8 mouse cellular contexts compared by ENCODE assay signal in the genomic region with DNA sequence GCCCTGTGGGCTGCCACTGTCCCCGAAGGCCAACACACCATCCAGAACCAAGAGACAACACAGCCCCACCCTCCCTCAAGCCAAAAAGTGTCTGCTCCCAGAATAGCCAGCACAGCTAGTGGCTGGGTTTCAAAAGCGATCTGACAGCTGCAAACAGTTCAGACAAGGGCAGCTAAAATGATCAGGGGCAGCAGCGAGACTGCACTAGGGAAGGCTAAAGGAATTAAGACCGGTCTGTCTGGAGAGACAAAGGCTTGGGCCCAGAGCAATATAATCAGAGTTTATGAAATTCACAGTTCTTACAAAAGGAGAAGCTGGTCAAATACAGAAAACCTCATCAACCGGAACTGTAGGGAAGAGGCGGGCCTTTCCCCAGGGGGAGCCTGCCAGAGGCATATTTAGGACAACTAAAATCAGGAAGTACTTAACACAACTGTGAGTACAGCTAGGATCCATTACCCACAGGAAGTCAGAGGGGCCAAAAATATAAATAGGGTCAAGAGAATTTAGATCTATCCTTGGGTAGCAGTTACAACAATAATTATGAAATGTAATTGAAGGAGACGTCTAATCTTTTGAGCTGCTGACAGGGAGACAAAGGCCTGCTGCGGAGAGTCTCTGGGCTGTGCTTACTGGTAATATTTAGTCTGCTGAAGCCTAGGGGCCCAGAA. TPM values are rescaled to one million over a fixed set of nuclear protein-coding genes. Genes with fewer than 3 reads are reported as not detected.
DNase-seq lines count a peak whose midpoint lies in the region; ATAC-seq lines count a peak whose summit lies in the region.

No protein-coding gene starts in this region.

- peaks cover 36% of the 10 kb centered on the region for H3K4me1 ChIP-seq in forebrain, embryonic 10.5 days

- peak; percentile 82 for ATAC-seq in megakaryocyte, adult 5-6 weeks (ENCODE audit: poor library complexity, severe bottlenecking)
- ATAC-seq in cerebellum, adult (ENCODE audit: insufficient number of reproducible peaks, low FRiP score, low TSS enrichment) = no peak

- H3K27ac ChIP-seq in forebrain, embryonic 10.5 days = peak overlapping the region; percentile 78

- intact Hi-C loops in heart, postnatal 10 days (cut with DNase I) = no loop called here

- peak; percentile 25 to 28 for DNase-seq in layer of hippocampus, postnatal 14 days (ENCODE audit: low spot score in 2 of 2)
- DNase-seq in layer of hippocampus, postnatal 36 days = no peak
- DNase-seq in forebrain, embryonic 10.5 days (ENCODE audit: extremely low spot score, low spot score) = no peak
- peak; percentile 91 to 92 for DNase-seq in heart, postnatal 10 days
- DNase-seq in kidney, postnatal 25 days = peak; percentile 38 to 69
- DNase-seq in frontal cortex, postnatal 36 days (ENCODE audit: low spot score in 2 of 2) = no peak

- peaks cover 6% of the 10 kb centered on the region; the same call in 1 of the 2 replicates for H3K9me3 ChIP-seq in forebrain, embryonic 10.5 days

- 56% methylated on average over 8 of the region's 8 CpGs for WGBS in forebrain, embryonic 10.5 days

- peaks cover 39% of the 10 kb centered on the region for H3K27me3 ChIP-seq in forebrain, embryonic 10.5 days (ENCODE audit: poor library complexity, severe bottlenecking)

- H3K36me3 ChIP-seq in forebrain, embryonic 10.5 days (replicated peaks) = peaks cover 5% of the 10 kb centered on the region; the same call in 1 of the 2 replicates

- no peak overlapping the region for H3K4me3 ChIP-seq in forebrain, embryonic 10.5 days

RNA-seq across cellular contexts. Expression of a gene that starts 12.9 kb away (rescaled TPM):
- not detected for total RNA-seq in layer of hippocampus, postnatal 14 days (2021)
- not detected for total RNA-seq in layer of hippocampus, postnatal 36 days (2021)
- polyA plus RNA-seq in forebrain, embryonic 10.5 days (2016; fragmentation: Nextera tagmentation; extraction: Ambion mirVana) = not detected in 2 replicates
- total RNA-seq in heart, postnatal 10 days (2021) = not detected
- not detected in 2 replicates for total RNA-seq in megakaryocyte, adult 5-6 weeks (2015)
- not detected in 2 replicates for total RNA-seq in megakaryocyte, adult 5-6 weeks (2017)

RNA-seq across cellular contexts. Expression of a gene that starts 30.0 kb away (rescaled TPM):
- 10 to 100 TPM; 82.3 to 86.7 TPM for total RNA-seq in layer of hippocampus, postnatal 14 days (2021)
- total RNA-seq in layer of hippocampus, postnatal 36 days (2021) = 10 to 100 TPM; 68.8 to 70.0 TPM
- polyA plus RNA-seq in forebrain, embryonic 10.5 days (2016; fragmentation: Nextera tagmentation; extraction: Ambion mirVana) = 1.6 and 2.1 TPM in 2 replicates
- total RNA-seq in heart, postnatal 10 days (2021) = 1 to 10 TPM; 3.4 to 3.7 TPM
- 43.1 and 50.5 TPM in 2 replicates for total RNA-seq in megakaryocyte, adult 5-6 weeks (2015)
- 47.0 and 55.6 TPM in 2 replicates for total RNA-seq in megakaryocyte, adult 5-6 weeks (2017)

RNA-seq across cellular contexts. Expression of a gene that starts 59.1 kb away (rescaled TPM):
- total RNA-seq in layer of hippocampus, postnatal 14 days (2021) = 10 to 100 TPM; 80.0 to 84.3 TPM
- total RNA-seq in layer of hippocampus, postnatal 36 days (2021) = 10 to 100 TPM; 70.5 to 75.0 TPM
- polyA plus RNA-seq in forebrain, embryonic 10.5 days (2016; fragmentation: Nextera tagmentation; extraction: Ambion mirVana) = 134 and 136 TPM in 2 replicates
- 10 to 100 TPM; 24.2 to 25.7 TPM for total RNA-seq in heart, postnatal 10 days (2021)
- total RNA-seq in megakaryocyte, adult 5-6 weeks (2015) = 33.5 and 39.2 TPM in 2 replicates
- total RNA-seq in megakaryocyte, adult 5-6 weeks (2017) = 50.4 and 55.3 TPM in 2 replicates

Comparison
In these comparisons a context has a peak if more than half of its experiments do, and no peak if none do; other contexts are left out.
1. DNase-seq: peak in layer of hippocampus, postnatal 14 days (2 of 2), heart, postnatal 10 days (2 of 2) and kidney, postnatal 25 days (2 of 2); none in layer of hippocampus, postnatal 36 days (0 of 2), forebrain, embryonic 10.5 days (single experiment) and frontal cortex, postnatal 36 days (0 of 2).
2. RNA of a gene that starts 30.0 kb away (total RNA-seq): 82.3 to 86.7 TPM in layer of hippocampus, postnatal 14 days, 68.8 to 70.0 TPM in layer of hippocampus, postnatal 36 days and 43.1 to 55.6 TPM in megakaryocyte, adult 5-6 weeks; 3.4 to 3.7 TPM in heart, postnatal 10 days; every median in the first group is over 4 times any median in the second.